Mouse (Mus musculus) stomach, embryonic 15.5 days (tissue): ENCODE measurements at regions not wholly inside any gene's neighbourhood (a gene's known extent, or its start where the extent isn't known, plus 50 kb on each side); places are given as distances from the start of the nearest gene placed in this dataset.

Experiments used
- ATAC-seq: fragments of 200-750 bp; cut with Nextera tagmentation; 2 replicates; pipeline ENCODE4 v1.8.0; 2017; ENCODE audit warnings: low read depth, moderate number of reproducible peaks, moderate TSS enrichment; ENCODE audit not compliant: insufficient read depth, low FRiP score
- H3K27ac ChIP-seq: fragments of 300-500 bp; sonication (generic); 2 replicates; pipeline ENCODE4 v1.5.1; 2015; ENCODE audit warnings: mild to moderate bottlenecking, inconsistent platforms
- H3K27me3 ChIP-seq: fragments of 300-500 bp; sonication (generic); replicated peaks from 2 replicates; pipeline ENCODE4 v1.6.1; 2015; ENCODE audit warnings: inconsistent platforms
- H3K36me3 ChIP-seq: fragments of 300-500 bp; sonication (generic); 2 replicates; pipeline ENCODE4 v1.6.1; 2015; ENCODE audit warnings: inconsistent platforms
- H3K4me1 ChIP-seq: fragments of 300-500 bp; sonication (generic); 2 replicates; pipeline ENCODE4 v1.6.1; 2015; ENCODE audit warnings: inconsistent platforms
- H3K4me2 ChIP-seq: fragments of 300-500 bp; sonication (generic); 2 replicates; pipeline ENCODE4 v1.6.1; 2015; ENCODE audit warnings: mild to moderate bottlenecking, inconsistent platforms
- H3K4me3 ChIP-seq: fragments of 300-500 bp; sonication (generic); replicated peaks from 2 replicates; pipeline ENCODE4 v1.5.1; 2015; ENCODE audit warnings: inconsistent platforms
- H3K9ac ChIP-seq: fragments of 300-500 bp; sonication (generic); 2 replicates; pipeline ENCODE4 v1.6.1; 2015; ENCODE audit warnings: inconsistent platforms
- H3K9me3 ChIP-seq: fragments of 300-500 bp; sonication (generic); 2 replicates; pipeline ENCODE4 v1.6.1; 2016; ENCODE audit warnings: inconsistent platforms
- WGBS: fragments of 180-500 bp; shearing (Covaris S2); methylation state at CpG from one replicate; pipeline ENCODE4 v1.1.7; 2015; 5-methylcytosine and 5-hydroxymethylcytosine counted together

DNA sequence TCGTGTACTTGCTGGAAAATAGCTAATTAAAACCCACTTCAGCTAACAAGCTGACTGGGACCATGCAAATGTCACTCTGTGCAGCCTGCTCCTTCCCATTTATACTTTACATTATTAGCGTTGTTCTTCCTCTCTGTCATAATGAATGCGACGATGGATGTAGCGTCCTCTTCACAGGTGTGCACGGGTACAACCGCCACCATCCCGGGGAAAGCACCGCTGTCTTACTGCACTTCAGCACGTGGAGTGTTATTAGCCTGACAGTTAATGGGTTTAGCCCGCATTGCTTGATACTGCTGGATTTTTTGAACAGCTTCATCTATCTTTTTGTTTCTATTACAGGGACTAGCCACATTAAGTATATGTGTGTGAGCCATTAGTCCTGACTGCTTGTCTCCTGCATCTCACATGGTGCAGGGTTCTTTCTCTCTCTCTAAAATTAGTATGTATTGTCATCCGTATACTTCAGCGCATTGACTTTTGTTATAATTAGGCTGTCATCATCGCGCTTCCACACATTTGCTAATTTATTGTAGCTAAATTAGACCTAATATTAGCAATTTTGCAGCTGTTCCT is 383.0 kb downstream of the Rnf144b start:
- no peak for ATAC-seq
- no peaks in the 10 kb centered on the region for H3K27me3 ChIP-seq
- no peak overlapping the region for H3K4me3 ChIP-seq
- H3K4me2 ChIP-seq = no peak overlapping the region
- H3K4me1 ChIP-seq = no peaks in the 10 kb centered on the region
- no peaks in the 10 kb centered on the region for H3K36me3 ChIP-seq
- H3K27ac ChIP-seq = no peak overlapping the region
- H3K9me3 ChIP-seq = no peaks in the 10 kb centered on the region
- no peak overlapping the region for H3K9ac ChIP-seq
- WGBS = 81% methylated on average over 15 of the region's 15 CpGs

DNA sequence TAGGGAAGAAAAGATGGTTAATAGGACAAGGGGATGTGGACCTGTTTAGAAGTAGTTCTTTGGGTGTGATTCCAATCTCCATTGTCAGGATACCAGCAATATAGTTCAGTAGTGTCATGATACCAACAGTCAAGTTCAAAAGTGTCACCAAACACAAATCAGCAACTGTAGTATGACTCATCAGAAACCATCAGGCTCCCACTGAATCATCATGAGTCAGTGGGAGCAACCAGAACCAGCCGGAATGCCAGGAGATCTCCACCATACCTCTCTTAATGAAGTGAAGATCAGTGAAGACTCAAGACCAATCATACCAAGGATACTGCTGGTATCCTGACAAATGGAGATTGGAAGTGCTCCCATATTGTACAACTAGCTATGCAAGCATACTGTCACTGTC is 410.5 kb downstream of the Rnf144b start:
- no peak overlapping the region for H3K9ac ChIP-seq
- ATAC-seq = no peak
- H3K27me3 ChIP-seq = no peaks in the 10 kb centered on the region
- no peaks in the 10 kb centered on the region for H3K4me1 ChIP-seq
- H3K36me3 ChIP-seq = no peaks in the 10 kb centered on the region
- 80% methylated on average over 1 of the region's 1 CpGs for WGBS
- H3K4me2 ChIP-seq = no peak overlapping the region
- no peaks in the 10 kb centered on the region for H3K9me3 ChIP-seq
- H3K4me3 ChIP-seq = no peak overlapping the region
- no peak overlapping the region for H3K27ac ChIP-seq

DNA sequence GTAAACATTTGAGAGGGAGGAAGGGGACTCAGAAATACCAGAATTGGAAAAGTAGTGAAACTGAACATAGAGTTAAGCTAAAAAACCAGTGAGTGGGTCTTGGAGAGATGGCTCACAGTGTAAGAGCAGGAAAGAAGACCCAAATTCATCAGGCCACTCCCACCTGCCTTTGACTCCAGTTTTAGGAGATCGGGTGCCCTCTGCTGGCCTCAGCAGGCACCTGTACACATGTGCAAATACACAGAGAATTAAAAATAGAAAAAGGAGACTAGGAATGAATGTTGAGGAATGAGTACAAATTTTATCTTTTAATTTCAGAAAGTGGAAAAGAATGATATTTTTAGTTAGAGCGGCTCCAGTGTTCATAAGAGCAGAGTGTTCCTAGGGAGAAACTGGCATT is 414.7 kb downstream of the Rnf144b start:
- Histone ChIP-seq H3K27me3 (no peaks in the 10 kb centered on the region), H3K36me3 (no peaks in the 10 kb centered on the region), H3K9ac (no peak overlapping the region), H3K4me2 (no peak overlapping the region), H3K4me1 (no peaks in the 10 kb centered on the region), H3K4me3 (no peak overlapping the region), H3K27ac (no peak overlapping the region), H3K9me3 (no peaks in the 10 kb centered on the region)
- WGBS = 92% methylated on average over 2 of the region's 2 CpGs
- no peak for ATAC-seq

DNA sequence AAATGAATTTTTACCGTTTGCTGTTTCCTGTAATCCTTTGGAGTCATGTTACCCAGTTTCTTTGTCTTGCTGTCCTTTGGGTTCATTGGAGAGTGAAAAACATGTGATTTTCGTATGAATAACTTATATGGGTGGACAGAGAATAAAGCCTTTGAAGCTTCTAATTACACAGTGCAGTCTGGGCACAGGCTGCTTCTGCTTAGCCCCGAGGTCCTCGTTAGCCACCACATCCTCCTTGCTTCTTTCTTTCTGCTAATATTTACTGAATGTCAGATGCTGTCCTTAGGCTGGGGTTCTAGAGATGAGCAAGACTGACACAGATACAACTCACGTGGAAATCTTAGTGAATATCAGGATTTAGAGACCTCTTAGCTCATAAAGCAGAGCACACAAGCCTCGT is 427.2 kb downstream of the Rnf144b start:
- no peaks in the 10 kb centered on the region for H3K9me3 ChIP-seq
- H3K4me2 ChIP-seq = no peak overlapping the region
- no peaks in the 10 kb centered on the region for H3K27me3 ChIP-seq
- H3K36me3 ChIP-seq = no peaks in the 10 kb centered on the region
- no peaks in the 10 kb centered on the region for H3K4me1 ChIP-seq
- ATAC-seq = no peak
- H3K4me3 ChIP-seq = no peak overlapping the region
- no peak overlapping the region for H3K27ac ChIP-seq
- WGBS = 62% methylated on average over 6 of the region's 6 CpGs
- no peak overlapping the region for H3K9ac ChIP-seq

DNA sequence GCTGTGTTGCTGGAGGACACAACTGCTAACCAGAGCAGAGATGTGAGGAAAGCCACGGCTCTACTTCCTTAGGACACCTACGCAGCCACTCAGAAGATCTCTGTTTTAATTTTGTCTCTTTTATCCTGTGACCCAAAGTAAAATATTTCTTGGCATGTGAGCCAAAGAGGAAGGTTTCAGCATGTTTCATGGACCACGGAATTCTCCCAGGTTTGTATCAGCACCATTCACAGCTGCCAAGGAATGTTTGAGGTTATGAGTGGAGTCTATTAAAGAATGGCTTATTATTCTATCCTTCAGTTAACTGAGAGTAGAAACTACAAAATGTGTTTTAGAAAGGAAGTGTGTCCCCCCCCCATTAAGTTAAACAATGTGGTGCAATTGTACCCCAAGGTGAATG is 429.8 kb downstream of the Rnf144b start:
- 80% methylated on average over 3 of the region's 3 CpGs for WGBS
- H3K27ac ChIP-seq = no peak overlapping the region
- no peaks in the 10 kb centered on the region for H3K27me3 ChIP-seq
- no peak overlapping the region for H3K9ac ChIP-seq
- no peak overlapping the region for H3K4me3 ChIP-seq
- H3K36me3 ChIP-seq = no peaks in the 10 kb centered on the region
- no peaks in the 10 kb centered on the region for H3K4me1 ChIP-seq
- H3K9me3 ChIP-seq = no peaks in the 10 kb centered on the region
- H3K4me2 ChIP-seq = no peak overlapping the region
- ATAC-seq = no peak

DNA sequence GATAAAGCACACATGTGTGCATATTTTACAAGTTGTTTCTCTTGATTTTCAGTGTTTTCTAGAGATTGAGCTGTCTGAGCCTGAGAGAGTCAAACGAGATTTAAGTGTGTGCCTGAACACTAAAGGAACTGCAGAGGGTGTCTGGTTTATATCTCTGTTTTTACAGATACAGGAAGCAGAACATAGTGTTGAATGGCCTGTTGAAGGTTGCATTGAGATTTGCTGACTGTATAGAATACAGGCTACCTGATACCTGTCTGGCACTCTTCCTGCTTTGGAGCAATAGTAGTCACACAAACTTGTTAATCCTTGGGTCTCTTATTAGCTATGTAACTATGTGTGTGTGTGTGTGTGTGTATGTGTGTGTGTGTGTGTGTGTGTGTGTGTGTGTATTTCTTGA is 431.7 kb downstream of the Rnf144b start:
- H3K27me3 ChIP-seq = no peaks in the 10 kb centered on the region
- H3K9ac ChIP-seq = no peak overlapping the region
- H3K4me2 ChIP-seq = no peak overlapping the region
- H3K27ac ChIP-seq = no peak overlapping the region
- no peaks in the 10 kb centered on the region for H3K9me3 ChIP-seq
- no peaks in the 10 kb centered on the region for H3K36me3 ChIP-seq
- H3K4me3 ChIP-seq = no peak overlapping the region
- H3K4me1 ChIP-seq = no peaks in the 10 kb centered on the region
- no peak for ATAC-seq
- 26% methylated on average over 1 of the region's 1 CpGs for WGBS

DNA sequence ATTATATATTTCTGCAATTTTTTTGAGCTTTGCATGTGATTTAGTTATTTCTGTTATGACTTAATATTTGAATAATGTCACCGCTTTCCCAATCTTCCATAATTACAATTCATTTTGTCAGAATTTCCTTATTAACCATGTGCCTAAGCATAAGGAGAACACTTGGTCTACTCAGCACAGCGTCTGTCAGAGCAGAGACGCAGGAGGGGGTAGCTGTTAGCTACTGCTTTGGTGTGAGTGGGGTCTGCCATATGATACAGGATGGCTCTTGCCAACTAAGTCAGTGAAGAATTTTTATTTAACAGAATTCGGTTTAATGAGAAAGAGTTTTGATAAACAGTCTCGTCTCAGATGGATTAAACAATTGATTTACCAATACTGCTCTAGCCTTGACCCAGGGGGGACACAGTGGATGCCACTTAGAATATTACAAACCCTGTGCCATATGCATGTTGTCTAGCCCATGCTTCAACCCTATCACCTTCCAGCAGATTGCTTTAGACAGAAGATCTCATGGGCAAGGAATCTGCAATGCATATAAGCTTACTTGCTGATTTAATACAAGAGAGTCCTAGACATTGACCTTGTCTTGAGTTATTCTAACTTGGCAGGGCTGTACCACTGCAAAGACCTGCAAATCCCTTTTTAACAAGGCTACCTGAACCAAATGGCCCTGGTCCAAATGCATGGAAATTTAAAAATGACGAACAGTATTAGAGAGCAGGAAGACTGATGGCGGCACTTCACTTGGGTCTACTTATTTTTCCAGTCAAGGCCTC is 434.9 kb downstream of the Rnf144b start:
- Histone ChIP-seq H3K27me3 (no peaks in the 10 kb centered on the region), H3K4me1 (no peaks in the 10 kb centered on the region), H3K4me2 (no peak overlapping the region), H3K27ac (no peak overlapping the region), H3K4me3 (no peak overlapping the region), H3K9me3 (no peaks in the 10 kb centered on the region), H3K9ac (no peak overlapping the region), H3K36me3 (no peaks in the 10 kb centered on the region)
- 77% methylated on average over 7 of the region's 7 CpGs for WGBS
- ATAC-seq = no peak

DNA sequence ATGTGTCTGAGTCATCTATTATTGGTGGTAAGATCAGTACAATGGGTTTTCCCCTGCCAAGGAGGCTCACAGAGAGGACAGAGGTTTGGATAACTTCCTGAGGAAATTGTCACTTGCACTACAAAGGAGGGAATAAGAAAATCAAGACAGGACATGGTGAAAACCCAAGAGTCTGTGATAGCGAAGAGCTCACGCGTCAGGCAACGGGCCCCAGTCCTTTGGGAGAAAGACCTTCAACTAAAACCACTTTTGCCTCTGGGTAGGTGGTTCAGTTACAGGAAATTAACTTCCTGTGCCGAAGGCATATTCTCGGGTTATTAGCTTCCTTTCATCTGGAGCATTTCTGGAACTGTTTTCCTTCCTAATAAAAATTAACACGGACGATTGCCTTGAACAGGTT is 440.4 kb downstream of the Rnf144b start:
- no peaks in the 10 kb centered on the region for H3K9me3 ChIP-seq
- no peak overlapping the region for H3K4me2 ChIP-seq
- H3K36me3 ChIP-seq = no peaks in the 10 kb centered on the region
- WGBS = 82% methylated on average over 8 of the region's 8 CpGs
- ATAC-seq = no peak
- no peaks in the 10 kb centered on the region for H3K27me3 ChIP-seq
- H3K4me1 ChIP-seq = no peaks in the 10 kb centered on the region
- H3K27ac ChIP-seq = no peak overlapping the region
- no peak overlapping the region for H3K9ac ChIP-seq
- H3K4me3 ChIP-seq = no peak overlapping the region

DNA sequence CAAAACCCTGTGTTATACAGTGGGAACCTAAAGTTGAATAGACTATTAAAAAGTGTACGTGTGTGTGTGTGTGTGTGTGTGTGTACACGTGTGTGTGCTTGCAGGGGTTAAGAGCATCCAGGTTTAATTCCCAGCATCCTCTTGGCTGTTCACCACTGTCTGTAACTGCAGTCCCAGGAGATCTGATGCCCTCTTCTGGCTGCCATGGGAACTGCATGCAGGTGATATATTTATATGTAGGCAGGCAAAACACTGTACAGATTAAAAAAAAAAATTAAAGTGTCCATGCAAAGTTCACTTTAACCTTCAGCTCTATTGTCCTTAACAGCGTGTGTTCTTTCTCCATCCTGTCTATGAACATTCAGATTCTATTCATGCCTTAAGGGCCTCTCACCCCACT is 454.1 kb downstream of the Rnf144b start:
- Histone ChIP-seq H3K9ac (no peak overlapping the region), H3K9me3 (no peaks in the 10 kb centered on the region), H3K4me3 (no peak overlapping the region), H3K27ac (no peak overlapping the region), H3K27me3 (no peaks in the 10 kb centered on the region), H3K36me3 (no peaks in the 10 kb centered on the region), H3K4me1 (no peaks in the 10 kb centered on the region), H3K4me2 (no peak overlapping the region)
- no peak for ATAC-seq
- 66% methylated on average over 3 of the region's 3 CpGs for WGBS

DNA sequence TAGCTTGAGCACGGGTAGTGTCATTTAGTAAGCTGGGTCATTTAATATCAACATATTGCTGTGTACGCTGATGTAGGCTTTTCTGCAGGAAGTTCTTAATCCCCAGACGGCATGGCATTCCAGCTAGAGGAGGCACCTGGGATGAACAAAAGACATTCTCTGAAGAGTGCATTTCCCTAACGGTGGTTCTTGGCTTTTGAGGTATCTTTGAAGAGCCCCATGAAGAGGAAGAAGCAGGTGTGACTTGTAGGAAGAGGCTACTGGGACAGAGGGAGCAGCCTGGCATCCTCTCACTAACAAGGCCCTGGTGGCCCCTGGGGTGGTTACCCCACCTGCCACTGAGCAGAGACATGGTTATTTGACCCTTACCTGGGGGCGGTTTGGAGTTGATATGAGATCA is 457.7 kb downstream of the Rnf144b start:
- H3K4me3 ChIP-seq = no peak overlapping the region
- no peaks in the 10 kb centered on the region for H3K9me3 ChIP-seq
- H3K9ac ChIP-seq = no peak overlapping the region
- no peaks in the 10 kb centered on the region for H3K4me1 ChIP-seq
- ATAC-seq = no peak
- no peaks in the 10 kb centered on the region for H3K27me3 ChIP-seq
- 74% methylated on average over 5 of the region's 5 CpGs for WGBS
- H3K27ac ChIP-seq = no peak overlapping the region
- no peaks in the 10 kb centered on the region for H3K36me3 ChIP-seq
- H3K4me2 ChIP-seq = no peak overlapping the region

DNA sequence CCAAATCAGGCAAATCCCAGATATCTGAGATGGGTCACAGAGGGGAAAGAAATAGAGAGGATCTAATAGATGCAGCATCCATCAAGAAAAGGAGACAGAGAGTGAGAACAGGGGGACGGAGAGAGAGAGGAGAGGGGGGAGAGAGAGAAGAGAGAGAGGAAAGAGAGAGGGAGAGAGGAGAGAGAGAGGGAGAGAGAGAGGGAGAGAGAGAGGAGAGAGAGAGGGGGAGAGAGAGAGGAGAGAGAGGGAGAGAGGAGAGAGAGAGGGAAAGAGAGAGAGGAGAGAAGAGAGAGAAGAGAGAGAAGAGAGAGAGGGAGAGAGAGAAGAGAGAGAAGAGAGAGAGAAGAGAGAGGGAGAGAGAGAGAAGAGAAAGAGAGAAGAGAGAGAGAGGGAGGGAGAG is 462.7 kb downstream of the Rnf144b start:
- ATAC-seq = no peak
- 60% methylated on average over 1 of the region's 1 CpGs for WGBS
- no peaks in the 10 kb centered on the region for H3K27me3 ChIP-seq
- H3K9me3 ChIP-seq = no peaks in the 10 kb centered on the region
- H3K36me3 ChIP-seq = no peaks in the 10 kb centered on the region
- no peak overlapping the region for H3K4me2 ChIP-seq
- H3K4me3 ChIP-seq = no peak overlapping the region
- H3K9ac ChIP-seq = no peak overlapping the region
- H3K4me1 ChIP-seq = no peaks in the 10 kb centered on the region
- no peak overlapping the region for H3K27ac ChIP-seq

DNA sequence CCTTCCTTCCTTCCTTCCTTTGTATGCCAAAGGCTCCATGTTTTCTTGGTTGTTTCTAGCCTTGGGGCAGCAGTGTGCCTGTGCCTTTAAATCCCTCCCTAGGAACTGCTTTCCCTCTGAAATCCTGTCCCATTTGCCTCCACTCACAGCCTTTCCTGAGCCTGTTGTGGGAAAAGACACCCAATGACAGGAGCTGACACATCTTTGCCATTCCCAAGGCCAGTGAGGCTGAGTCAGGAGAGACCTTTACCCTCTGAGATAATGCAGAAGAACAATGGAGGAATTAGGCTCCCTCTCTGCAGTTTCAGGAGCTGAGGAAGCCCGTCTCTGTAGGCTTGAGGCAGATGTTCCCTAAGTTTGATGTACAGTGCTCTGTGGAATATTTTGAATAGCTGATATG is 480.2 kb downstream of the Rnf144b start:
- H3K4me1 ChIP-seq = no peaks in the 10 kb centered on the region
- H3K27ac ChIP-seq = no peak overlapping the region
- no peaks in the 10 kb centered on the region for H3K9me3 ChIP-seq
- H3K4me3 ChIP-seq = no peak overlapping the region
- no peak overlapping the region for H3K9ac ChIP-seq
- H3K36me3 ChIP-seq = no peaks in the 10 kb centered on the region
- ATAC-seq = no peak
- 43% methylated on average over 1 of the region's 1 CpGs for WGBS
- H3K27me3 ChIP-seq = no peaks in the 10 kb centered on the region
- H3K4me2 ChIP-seq = no peak overlapping the region

DNA sequence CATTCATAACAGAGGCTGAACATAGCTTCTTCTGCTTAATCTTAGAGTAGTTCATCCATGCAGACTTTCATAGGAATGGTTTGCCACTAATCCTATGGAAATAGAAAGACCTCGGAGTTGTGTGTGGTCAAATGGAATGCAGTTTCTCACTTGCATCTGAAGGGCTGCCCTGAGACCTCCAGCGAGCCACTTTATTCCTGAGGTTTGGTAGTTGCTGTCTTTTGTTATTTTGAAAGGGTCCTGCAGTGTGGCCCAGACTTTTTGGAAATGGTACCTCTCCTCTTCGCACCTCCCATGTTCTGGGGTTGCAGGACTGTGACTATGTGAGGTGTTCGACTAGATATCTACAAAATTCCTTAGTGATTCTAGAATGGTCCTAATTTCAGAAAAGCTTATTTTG is 489.0 kb downstream of the Rnf144b start:
- no peak overlapping the region for H3K9ac ChIP-seq
- 84% methylated on average over 4 of the region's 4 CpGs for whole genome bisulfite sequencing
- no peaks in the 10 kb centered on the region for H3K4me1 ChIP-seq
- no peak overlapping the region for H3K4me3 ChIP-seq
- H3K27ac ChIP-seq = no peak overlapping the region
- H3K36me3 ChIP-seq = no peaks in the 10 kb centered on the region
- no peak overlapping the region for H3K4me2 ChIP-seq
- H3K9me3 ChIP-seq = no peaks in the 10 kb centered on the region
- no peak for ATAC-seq
- no peaks in the 10 kb centered on the region for H3K27me3 ChIP-seq
